Mouse (Mus musculus) heart, postnatal 0 days (tissue): ENCODE data around the gene Prrc2a.

ENCODE experiments used
- CTCF ChIP-seq: IDR thresholded peaks from 2 replicates; pipeline ENCODE4 v1.5.1; 2016; ENCODE audit warnings: antibody characterized with exemption, control low read depth, low read depth
- EP300 ChIP-seq: IDR thresholded peaks from 2 replicates; pipeline ENCODE4 v1.6.1; 2016; ENCODE audit warnings: antibody characterized with exemption, low read depth

- TF ChIP-seq CTCF (peak; percentile 59), EP300 (no peak)
These were observed 58.8 kb downstream of the Prrc2a start for GRCm38 (mm10) chr17:35105740-35106389.
